Mouse (Mus musculus): ENCODE measurements around the gene Apoh. TPM values are rescaled to one million over a fixed set of nuclear protein-coding genes. Genes with fewer than 3 reads are reported as not detected.

Gene Apoh
- polyA plus RNA-seq (2014; fragmentation: Illumina TruSeq; extraction: RNeasy Lipid Tissue Mini Kit (QIAGEN cat#74804); ENCODE audit: low replicate concordance) = 0.37 TPM

GRCm38 (mm10) chr11:108342781-108343768 lies at the start of gene Apoh:
TSS of gene Apoh (plus strand) at chr11:108343354.

GRCm38 (mm10) chr11:108343789-108344462 lies 772 bp downstream of the Apoh start, which contains the start of gene Prkca:
TSS of gene Prkca (minus strand) at chr11:108343928.

GRCm38 (mm10) chr11:108424889-108425591 lies 81.9 kb downstream of the Apoh start, which contains the start of gene Cep112:
TSS of gene Cep112 (plus strand) at chr11:108425192.

Other genes with a start within 250 kb of the Apoh start
- 195 TPM for gene Prkca, start 574 bp downstream of the Apoh start, polyA plus RNA-seq (2014; fragmentation: Illumina TruSeq; extraction: RNeasy Lipid Tissue Mini Kit (QIAGEN cat#74804); ENCODE audit: low replicate concordance)
- 1.4 TPM for gene Cep112, start 81.8 kb downstream of the Apoh start, polyA plus RNA-seq (2014; fragmentation: Illumina TruSeq; extraction: RNeasy Lipid Tissue Mini Kit (QIAGEN cat#74804); ENCODE audit: low replicate concordance)

All from small intestine, adult 10 weeks (tissue).